Mouse (Mus musculus): ENCODE data around the gene Dtx3l.
A peak's percentile ranks its signal among the peaks of the same experiment; 100 is the strongest.

The Dtx3l gene

DNA sequence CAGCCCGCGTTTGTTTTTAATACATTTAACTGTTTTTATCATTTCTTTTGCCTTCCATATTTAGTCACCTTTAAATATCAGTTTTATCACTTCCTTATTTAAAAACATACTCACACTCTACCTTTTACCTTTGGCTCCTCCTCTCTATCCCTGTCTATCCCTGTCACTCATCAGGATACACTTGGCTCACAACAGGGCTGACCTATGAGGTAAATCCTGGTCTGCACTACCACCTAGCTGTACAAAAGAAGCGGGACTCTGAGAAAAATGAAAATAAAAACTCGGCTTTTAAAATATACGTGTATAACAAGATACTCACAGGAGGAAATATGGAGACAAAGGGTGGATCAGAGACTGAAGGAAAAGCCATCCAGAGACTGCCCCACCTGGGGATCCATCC lies 50.0 kb downstream of the Dtx3l start:
- DNase-seq (ENCODE audit: low read depth, low spot score): no peak

DNA sequence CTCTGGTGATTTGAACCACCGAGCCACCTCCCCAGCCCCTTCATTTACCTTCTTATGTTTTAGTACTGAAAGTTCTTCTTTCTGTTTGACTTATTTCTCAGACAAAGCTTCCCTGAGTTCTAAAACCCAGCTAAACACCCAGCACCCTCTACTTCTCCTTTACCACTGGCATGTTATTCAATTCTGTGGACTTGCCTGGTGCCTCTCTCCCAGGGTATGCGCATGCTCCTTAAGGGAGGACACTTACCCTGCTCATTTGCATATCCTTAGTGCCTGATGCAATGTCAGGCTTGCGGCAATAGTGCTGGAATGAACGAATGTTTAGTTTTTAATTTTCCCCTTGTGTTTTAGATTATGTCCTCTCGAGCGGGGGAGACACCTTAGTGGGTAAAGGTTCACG lies 50.8 kb downstream of the Dtx3l start:
- DNase-seq (ENCODE audit: low read depth, low spot score): peak; percentile 82
